Mouse (Mus musculus) heart, adult 2 months (tissue): ENCODE data around the gene C1qtnf5. TPM values are rescaled to one million over a fixed set of nuclear protein-coding genes. Genes with fewer than 3 reads are reported as not detected.

Experiments
- DNase-seq, 2 experiments: peaks; one replicate each; pipeline ENCODE4 v3.0.0; 2021
- H3K27ac ChIP-seq: fragments of 200-600 bp; 2 replicates; pipeline ENCODE4 v1.8.1; 2022
- H3K27me3 ChIP-seq: fragments of 200-500 bp; 2 replicates; pipeline ENCODE4 v1.6.1; 2012; ENCODE audit warnings: mild to moderate bottlenecking, low read length, inconsistent platforms, mixed read lengths; ENCODE audit not compliant: control insufficient read depth, insufficient read depth
- H3K36me3 ChIP-seq: fragments of 200-500 bp; 2 replicates; pipeline ENCODE4 v1.6.1; 2012; ENCODE audit warnings: low read length, inconsistent platforms; ENCODE audit not compliant: control insufficient read depth, insufficient read depth
- H3K4me1 ChIP-seq: fragments of 200-500 bp; 2 replicates; pipeline ENCODE4 v1.6.1; 2011; ENCODE audit warnings: low read length; ENCODE audit not compliant: control insufficient read depth, insufficient read depth
- H3K4me3 ChIP-seq: fragments of 200-600 bp; 2 replicates; pipeline ENCODE4 v1.8.1; 2022
- H3K79me2 ChIP-seq: fragments of 200-500 bp; replicated peaks from 2 replicates; pipeline ENCODE4 v1.6.1; 2012; ENCODE audit warnings: mild to moderate bottlenecking, inconsistent platforms, low read length, moderate library complexity, mixed read lengths; ENCODE audit not compliant: control insufficient read depth, insufficient read depth
- H3K9ac ChIP-seq: fragments of 200-500 bp; 2 replicates; pipeline ENCODE4 v1.6.1; 2012; ENCODE audit warnings: low read depth, mild to moderate bottlenecking, control low read depth, inconsistent platforms, low read length, mixed read lengths
- CTCF ChIP-seq: fragments of 200-600 bp; IDR thresholded peaks from 2 replicates; pipeline ENCODE4 v1.8.1; 2022; ENCODE audit warnings: antibody characterized with exemption, mild to moderate bottlenecking, moderate library complexity
- EP300 ChIP-seq: fragments of 200-500 bp; IDR thresholded peaks from 2 replicates; pipeline ENCODE4 v1.6.1; 2011; ENCODE audit warnings: low read depth, low read length, control low read depth; ENCODE audit not compliant: insufficient read depth
- POLR2A ChIP-seq: fragments of 200-500 bp; IDR thresholded peaks from 2 replicates; pipeline ENCODE4 v1.6.1; 2011; ENCODE audit warnings: mild to moderate bottlenecking, low read depth, low read length, control low read depth; ENCODE audit not compliant: insufficient read depth
- WGBS: fragments of 180-500 bp; shearing (Covaris S2); methylation state at CpG from one replicate; pipeline ENCODE4 v1.1.7; 2018; 5-methylcytosine and 5-hydroxymethylcytosine counted together
- intact Hi-C: fragments of 180-260 bp; cut with DNase I; formaldehyde crosslinking; loops from one replicate; pipeline ENCODE4 v1.15.1; 2025
- polyA plus RNA-seq: library from polyadenylated mRNA; depleted of rRNA; stranded (reverse); fragments of >200 nt; gene quantifications from 2 replicates; pipeline ENCODE4 v1.2.3, GENCODE M21; 2012
- total RNA-seq, 2 experiments: library from RNA; stranded (reverse); gene quantifications; 2 replicates each; pipeline ENCODE4 v1.2.3; 2021

The C1qtnf5 gene
- total and polyA plus RNA-seq, 3 experiments, result 4.8 to 9.4 (median 7.6) TPM

DNA sequence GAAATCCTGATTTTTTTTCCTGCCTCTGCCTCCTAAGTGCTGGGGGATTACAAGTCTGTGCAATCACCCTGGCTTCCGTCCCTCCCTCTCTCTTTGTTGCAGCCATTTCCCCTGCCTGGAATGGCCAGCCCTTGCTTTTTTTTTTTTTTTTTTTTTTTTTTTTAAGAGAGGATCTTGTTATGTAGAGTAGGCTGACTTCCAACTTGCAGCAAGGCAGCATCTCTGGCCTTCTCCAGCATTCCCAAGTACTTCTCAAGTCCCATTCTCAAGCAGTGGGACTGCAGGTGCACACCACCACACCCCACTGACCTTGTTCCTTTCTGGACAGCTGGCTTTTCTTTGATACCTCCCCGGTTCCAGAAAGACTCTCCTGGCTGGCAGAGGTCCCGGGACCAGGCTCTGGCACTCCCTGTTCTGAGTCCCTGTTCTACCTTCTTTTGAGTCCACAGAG, 20.3 kb downstream of the C1qtnf5 start:
- Histone ChIP-seq H3K79me2 (no peaks in the 10 kb centered on the region), H3K4me3 (no peak overlapping the region), H3K27me3 (no peaks in the 10 kb centered on the region), H3K4me1 (peaks cover 14% of the 10 kb centered on the region), H3K27ac (peak overlapping the region; percentile 60), H3K36me3 (no peaks in the 10 kb centered on the region), H3K9ac (no peak overlapping the region)
- peak; percentile 36; the same call in 1 of the 2 replicates for TF ChIP-seq EP300
- TF ChIP-seq POLR2A, result no peak
- TF ChIP-seq CTCF, result no peak
- intact Hi-C loops, result loop anchor here (2.0 to 5.0 kb wide), 4 partner anchors 19 to 263 kb away; no protein-coding TSS in a partner anchor
- DNase-seq, result peak in 1 of 2 experiments; percentile 49
- WGBS, result 26% methylated on average over 3 of the region's 3 CpGs

DNA sequence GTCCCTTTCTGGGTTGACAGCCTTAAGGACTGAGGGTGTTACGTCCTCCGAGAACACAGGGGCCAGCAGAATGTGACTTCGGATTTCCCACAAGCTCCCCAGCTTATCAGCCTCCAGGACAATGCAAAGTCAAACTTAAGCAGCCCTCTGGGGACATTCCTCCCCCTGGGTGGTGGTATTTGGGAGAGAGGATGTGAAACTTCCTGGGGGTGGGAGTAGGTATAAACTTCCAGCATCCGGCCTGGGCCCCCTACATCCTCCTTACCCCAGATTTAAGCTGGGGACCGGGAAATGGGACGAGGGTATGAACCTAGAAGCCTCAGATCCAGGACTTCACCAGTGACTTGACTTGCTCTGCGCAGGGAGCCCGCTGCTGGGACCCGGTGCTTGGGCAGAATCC, 22.6 kb downstream of the C1qtnf5 start:
- peaks cover 14% of the 10 kb centered on the region for H3K4me1 ChIP-seq
- no peaks in the 10 kb centered on the region for H3K79me2 ChIP-seq
- no peak for DNase-seq
- H3K9ac ChIP-seq, result peak overlapping the region; percentile 75
- intact Hi-C loops, result loop anchor here (5.0 kb wide), 2 partner anchors 118 to 228 kb away; no protein-coding TSS in a partner anchor
- peak overlapping the region; percentile 59 for H3K4me3 ChIP-seq
- H3K27me3 ChIP-seq, result no peaks in the 10 kb centered on the region
- TF ChIP-seq POLR2A (no peak), CTCF (no peak)
- peak overlapping the region; percentile 99 for H3K27ac ChIP-seq
- H3K36me3 ChIP-seq, result no peaks in the 10 kb centered on the region
- 4% methylated on average over 9 of the region's 9 CpGs for WGBS

- H3K27me3 ChIP-seq, result no peaks in the 10 kb centered on the region
- intact Hi-C loops, result no loop called here
- TF ChIP-seq POLR2A (peak; percentile 67), CTCF (no peak), EP300 (peak; percentile 66; the same call in 1 of the 2 replicates)
- peak overlapping the region; percentile 59 for H3K4me3 ChIP-seq
- H3K79me2 ChIP-seq, result no peaks in the 10 kb centered on the region
- peak overlapping the region; percentile 75 for H3K9ac ChIP-seq
- DNase-seq, result peak; percentile 86 to 91
- peaks cover 14% of the 10 kb centered on the region for H3K4me1 ChIP-seq
- H3K36me3 ChIP-seq, result no peaks in the 10 kb centered on the region
- H3K27ac ChIP-seq, result peak overlapping the region; percentile 99
- WGBS, result under 1% methylated on average over 27 of the region's 27 CpGs
These were observed 23.0 kb downstream of the C1qtnf5 start for GRCm38 (mm10) chr9:44130034-44130433.

DNA sequence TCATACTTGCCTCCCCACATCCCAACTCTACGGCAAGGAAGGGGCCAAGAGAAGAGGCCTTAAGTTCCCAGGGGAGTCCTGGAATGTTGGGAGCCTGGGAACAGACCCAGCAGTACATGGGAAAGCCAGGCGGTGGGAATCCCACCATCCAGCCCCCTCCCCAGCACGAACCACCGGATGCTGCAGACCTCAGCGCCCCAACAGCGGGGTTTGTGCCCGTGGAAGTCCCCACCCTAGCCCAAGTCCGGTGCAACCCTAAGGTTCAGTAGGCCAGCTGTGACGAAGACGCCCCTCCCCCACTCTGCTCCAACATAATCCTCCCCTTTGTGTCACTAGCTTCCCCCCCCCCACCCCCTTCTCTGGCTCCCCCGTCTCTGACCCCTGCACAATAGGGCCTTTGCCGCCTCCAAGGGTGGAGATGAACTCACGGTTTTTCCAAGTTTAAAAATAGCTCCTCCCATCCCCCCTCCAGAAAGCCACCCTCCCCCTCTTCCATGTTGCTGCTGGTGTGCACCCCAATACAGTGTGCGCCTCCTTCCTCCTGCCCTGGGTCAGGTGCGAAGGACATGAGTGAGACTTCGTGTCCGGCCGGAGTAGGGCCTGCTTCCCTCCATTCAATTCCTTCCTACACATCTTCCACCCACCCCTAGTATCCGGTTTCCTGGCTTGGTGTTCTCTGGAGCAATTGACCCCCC, 23.7 kb downstream of the C1qtnf5 start:
- no peaks in the 10 kb centered on the region for H3K36me3 ChIP-seq
- peak overlapping the region; percentile 63 for H3K9ac ChIP-seq
- H3K27ac ChIP-seq, result peak overlapping the region; percentile 99
- 26% methylated on average over 19 of the region's 19 CpGs for WGBS
- H3K4me1 ChIP-seq, result peaks cover 17% of the 10 kb centered on the region
- H3K79me2 ChIP-seq, result no peaks in the 10 kb centered on the region
- H3K27me3 ChIP-seq, result no peaks in the 10 kb centered on the region
- DNase-seq, result peak; percentile 62 to 66
- intact Hi-C loops, result no loop called here
- TF ChIP-seq CTCF, result no peak
- 0 out of 2 replicates have a peak, but pooled peaks have one; percentile 34 for TF ChIP-seq POLR2A
- TF ChIP-seq EP300, result peak; percentile 38; the same call in 1 of the 2 replicates
- peak overlapping the region; percentile 59 for H3K4me3 ChIP-seq

DNA sequence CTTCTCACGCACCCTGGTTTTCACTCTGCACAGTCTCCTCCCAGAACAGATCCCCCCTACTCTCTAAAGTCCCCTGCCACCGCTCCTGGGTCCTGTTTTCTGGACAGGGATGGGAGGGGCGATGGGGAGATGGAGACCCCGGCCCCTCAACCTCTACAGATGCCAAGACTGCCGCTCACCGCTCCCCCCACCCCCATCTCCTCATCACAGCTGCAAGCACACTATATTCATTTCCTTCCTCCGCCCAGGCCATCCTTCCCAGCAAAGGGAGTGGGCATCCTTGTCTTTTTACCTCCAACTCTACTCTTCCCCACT, 24.2 kb downstream of the C1qtnf5 start:
- H3K9ac ChIP-seq, result no peak overlapping the region
- peak overlapping the region; percentile 99 for H3K27ac ChIP-seq
- no peak for TF ChIP-seq EP300
- TF ChIP-seq POLR2A, result no peak
- no peak for TF ChIP-seq CTCF
- intact Hi-C loops, result no loop called here
- no peak for DNase-seq
- no peaks in the 10 kb centered on the region for H3K27me3 ChIP-seq
- H3K36me3 ChIP-seq, result no peaks in the 10 kb centered on the region
- H3K79me2 ChIP-seq, result no peaks in the 10 kb centered on the region
- H3K4me3 ChIP-seq, result no peak overlapping the region
- 40% methylated on average over 7 of the region's 7 CpGs for WGBS
- H3K4me1 ChIP-seq, result peaks cover 17% of the 10 kb centered on the region

DNA sequence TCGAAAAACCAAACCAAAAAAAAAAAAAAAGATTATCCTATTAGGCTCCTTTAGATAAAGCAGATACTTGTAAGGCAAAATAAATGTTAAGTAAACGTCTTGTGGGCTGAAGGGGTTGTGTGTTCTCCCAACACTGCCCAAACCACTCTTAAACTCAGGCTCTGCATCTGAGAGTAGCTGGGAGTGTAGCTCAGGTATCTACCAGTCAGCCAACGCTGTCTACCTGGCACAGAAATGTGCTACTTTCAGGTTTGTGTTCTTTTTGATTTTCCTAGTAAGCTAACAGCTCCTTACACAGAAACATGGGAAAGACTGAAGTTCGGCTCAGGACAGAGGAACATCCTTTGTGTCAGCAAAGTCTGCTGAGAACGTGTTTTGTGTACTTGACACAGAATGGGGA, 25.2 kb downstream of the C1qtnf5 start:
- no peak for DNase-seq
- Histone ChIP-seq H3K4me1 (peaks cover 15% of the 10 kb centered on the region), H3K79me2 (no peaks in the 10 kb centered on the region), H3K36me3 (no peaks in the 10 kb centered on the region), H3K4me3 (no peak overlapping the region), H3K9ac (no peak overlapping the region), H3K27ac (peak overlapping the region; percentile 99), H3K27me3 (no peaks in the 10 kb centered on the region)
- WGBS, result 56% methylated on average over 5 of the region's 5 CpGs
- no peak for TF ChIP-seq CTCF
- no peak for TF ChIP-seq POLR2A
- TF ChIP-seq EP300, result no peak
- intact Hi-C loops, result no loop called here
